Comparison of ENCODE assay signal across 29 mouse cellular contexts in genomic region chr5:25127865-25128264, GRCm38 (mm10). TPM values are rescaled to one million over a fixed set of nuclear protein-coding genes. Genes with fewer than 3 reads are reported as not detected.
"Had no signal": no experiment of that assay in that cellular context is flagged by ENCODE, and none has a peak within 500 bp of the region (broad histone marks: within the 10 kb centered on the region; RNA-seq: fewer than 3 reads in every experiment).

No protein-coding gene starts in this region.

- H3K4me2 ChIP-seq: liver, embryonic 13.5 days; lung, embryonic 14.5 days; midbrain, embryonic 13.5 days; neural tube, embryonic 13.5 days had no signal

- DNase-seq: kidney, adult 18-20 months; kidney, adult 9 months; kidney, postnatal 14 days; kidney, postnatal 4 days; layer of hippocampus, adult 9-11 months; layer of hippocampus, postnatal 36 days; liver, embryonic 13.5 days; lung, embryonic 14.5 days; thymus, adult 18-20 months; thymus, postnatal 25 days had no signal

- H3K27ac ChIP-seq: layer of hippocampus, adult 2 months; left cerebral cortex, adult 2 months; liver, embryonic 13.5 days; midbrain, embryonic 10.5 days; midbrain, embryonic 13.5 days; neural tube, embryonic 13.5 days had no signal

- H3K4me1 ChIP-seq: liver, embryonic 13.5 days; midbrain, embryonic 10.5 days; midbrain, embryonic 13.5 days; neural tube, embryonic 13.5 days had no signal

- H3K36me3 ChIP-seq: liver, embryonic 13.5 days; midbrain, embryonic 10.5 days; midbrain, embryonic 13.5 days; neural tube, embryonic 13.5 days had no signal

- H3K27me3 ChIP-seq: liver, embryonic 13.5 days; midbrain, embryonic 13.5 days; neural tube, embryonic 13.5 days had no signal

- H3K4me3 ChIP-seq: layer of hippocampus, adult 2 months; left cerebral cortex, adult 2 months; liver, embryonic 13.5 days; midbrain, embryonic 10.5 days; midbrain, embryonic 13.5 days; myocyte; neural tube, embryonic 13.5 days had no signal

- H3K9ac ChIP-seq: liver, embryonic 13.5 days; lung, embryonic 14.5 days; midbrain, embryonic 13.5 days; neural tube, embryonic 13.5 days had no signal

- ATAC-seq: intestine, embryonic 16.5 days; lung, postnatal 0 days; midbrain, embryonic 13.5 days; midbrain, embryonic 16.5 days had no signal

- H3K9me3 ChIP-seq: liver, embryonic 13.5 days; midbrain, embryonic 10.5 days; midbrain, embryonic 13.5 days; neural tube, embryonic 13.5 days had no signal

RNA-seq across cellular contexts. Expression of gene Galntl5, which starts 53.4 kb away (rescaled TPM):
- total RNA-seq: layer of hippocampus, adult 2 months; layer of hippocampus, postnatal 36 days; left cerebral cortex, adult 2 months; left cerebral cortex, postnatal 25 days; liver, adult 2 months; monocyte, adult 5-6 weeks had no signal
- polyA plus RNA-seq: intestine, embryonic 16.5 days; kidney, embryonic 16.5 days; limb, embryonic 11.5 days; limb, embryonic 14.5 days; liver, adult 2 months; liver, embryonic 13.5 days; liver, embryonic 16.5 days; lung, embryonic 14.5 days; lung, postnatal 0 days; midbrain, embryonic 10.5 days; midbrain, embryonic 13.5 days; midbrain, embryonic 16.5 days; myocyte; neural tube, embryonic 13.5 days; small intestine, adult 2 months; spleen, adult 2 months; stomach, embryonic 16.5 days had no signal
